Mouse (Mus musculus) embryonic fibroblast, embryonic 13.5 days (primary cell): Measurements from ENCODE around the gene Prmt8.

Source experiments
- CTCF ChIP-seq: IDR thresholded peaks from 2 replicates; pipeline ENCODE4 v1.5.1; 2011; ENCODE audit warnings: mild to moderate bottlenecking, control low read depth, low read length, moderate library complexity, borderline replicate concordance; ENCODE audit not compliant: insufficient read depth
- POLR2A ChIP-seq: IDR thresholded peaks from 2 replicates; pipeline ENCODE4 v1.6.1; 2011; ENCODE audit warnings: low read depth, mild to moderate bottlenecking, control low read depth, low read length, moderate library complexity

- no peak for TF ChIP-seq POLR2A
- no peak for TF ChIP-seq CTCF
Observed at GRCm38 (mm10) chr6:127803046-127803729, 33.9 kb upstream of the Prmt8 start.
